Mouse (Mus musculus) retina, postnatal 7 days (tissue): ENCODE measurements around the gene Lrwd1.
A peak's percentile ranks its signal among the peaks of the same experiment; 100 is the strongest.
"Not testable (repeated sequence)": the region's sequence is repeated elsewhere in the genome, so short reads cannot be mapped to it uniquely, and the experiment has no call there.

Experiments
- DNase-seq: peaks from one replicate; pipeline ENCODE4 v3.0.0-alpha.2; 2012; ENCODE audit warnings: low read depth, low spot score

Lrwd1 gene

DNA sequence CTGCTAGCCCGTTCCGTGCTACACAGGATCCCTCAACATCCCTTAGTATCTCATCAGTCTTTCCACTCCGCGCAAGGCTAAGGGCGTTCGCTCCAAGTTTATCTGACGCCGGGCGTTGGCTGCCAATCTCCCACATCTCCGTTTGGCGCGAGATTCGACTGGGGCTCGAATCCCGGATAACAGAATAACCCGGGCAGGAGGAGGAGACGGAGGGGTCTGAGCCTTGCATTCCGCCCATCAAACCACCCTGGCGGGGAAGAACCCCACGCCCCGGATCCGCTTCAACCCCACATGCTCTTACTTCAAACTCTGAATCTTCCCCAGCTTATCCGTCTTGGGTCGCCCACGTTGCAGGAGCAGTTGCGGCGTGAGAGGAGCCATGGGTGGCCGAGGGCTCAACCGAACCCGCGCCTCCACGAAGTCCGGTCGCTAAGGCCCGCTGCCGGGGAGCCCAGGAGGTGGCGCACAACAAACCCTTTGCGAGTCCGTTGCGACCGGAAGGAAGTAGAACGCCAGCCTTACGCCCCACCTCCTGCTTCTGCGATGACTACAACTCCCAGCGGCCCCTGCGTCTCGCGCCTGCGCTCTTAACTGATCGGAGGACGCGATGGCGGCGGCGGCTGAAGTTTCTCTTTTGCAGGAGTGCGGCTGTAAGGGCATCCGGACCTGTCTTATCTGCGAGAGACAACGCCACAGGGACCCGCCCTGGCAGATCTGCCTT lies at the start of gene Lrwd1, which contains the start of gene Alkbh4:
Gene Lrwd1 (minus strand): TSS at position 504 of the 721 bp plus-strand sequence.
Gene Alkbh4 (plus strand): TSS at position 576 of the 721 bp plus-strand sequence.
- peak; percentile 90 for DNase-seq

DNA sequence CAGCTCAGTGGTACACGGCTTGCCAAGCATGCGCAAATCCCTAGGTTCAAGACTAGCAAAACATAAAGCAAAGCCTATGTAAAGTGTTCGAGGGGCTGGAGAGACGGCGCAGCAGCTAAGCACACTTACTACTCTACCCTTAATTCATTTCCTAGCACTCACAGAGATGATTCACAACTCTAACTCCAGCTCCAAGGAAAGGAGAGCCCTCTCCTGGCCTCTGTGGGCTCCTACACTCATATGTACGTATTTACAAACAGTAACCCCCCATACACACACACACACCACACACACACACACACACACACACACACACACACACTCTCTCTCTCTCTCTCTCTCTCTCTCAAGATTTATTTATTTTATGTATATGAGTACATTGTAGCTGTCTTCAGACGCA lies 47.9 kb upstream of the Lrwd1 start:
- DNase-seq: no peak

DNA sequence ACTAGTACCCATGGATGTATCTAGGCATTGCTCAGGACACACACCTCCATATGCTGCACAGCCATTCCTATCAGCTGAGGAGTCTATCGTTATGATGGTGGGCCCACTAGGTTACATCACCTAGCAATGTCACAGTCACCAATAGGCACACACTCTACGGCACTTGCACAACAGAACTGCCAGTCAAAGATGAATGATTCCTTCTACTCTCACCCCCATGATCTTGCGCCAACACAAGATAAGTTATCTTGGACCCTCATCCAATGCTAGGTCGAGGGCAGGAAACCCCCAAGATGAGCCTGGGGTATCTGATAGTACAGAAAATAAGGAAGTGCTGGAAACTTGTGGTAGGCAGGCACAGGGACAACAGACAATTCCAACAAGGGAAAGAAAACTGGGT lies 47.0 kb upstream of the Lrwd1 start:
- no peak for DNase-seq

DNA sequence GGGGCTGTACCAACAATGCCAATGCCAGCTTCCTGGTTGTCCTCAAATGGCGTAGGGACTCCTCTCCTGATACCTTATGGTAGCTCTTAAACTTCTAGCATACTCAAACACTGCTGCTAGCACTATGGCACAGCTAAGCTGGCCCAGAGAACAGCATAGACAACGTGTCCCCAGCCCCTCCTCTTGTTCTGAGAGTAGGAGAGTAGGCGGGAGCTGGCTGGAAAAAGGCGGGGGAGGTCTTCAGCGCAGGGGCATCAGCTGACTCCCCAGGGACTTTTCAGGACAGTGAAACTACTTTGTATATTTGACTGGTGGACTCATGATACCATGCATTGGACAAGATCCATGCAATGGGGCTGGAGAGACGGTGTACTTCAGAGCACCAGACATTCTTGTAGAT lies 46.2 kb upstream of the Lrwd1 start:
- no peak for DNase-seq

DNA sequence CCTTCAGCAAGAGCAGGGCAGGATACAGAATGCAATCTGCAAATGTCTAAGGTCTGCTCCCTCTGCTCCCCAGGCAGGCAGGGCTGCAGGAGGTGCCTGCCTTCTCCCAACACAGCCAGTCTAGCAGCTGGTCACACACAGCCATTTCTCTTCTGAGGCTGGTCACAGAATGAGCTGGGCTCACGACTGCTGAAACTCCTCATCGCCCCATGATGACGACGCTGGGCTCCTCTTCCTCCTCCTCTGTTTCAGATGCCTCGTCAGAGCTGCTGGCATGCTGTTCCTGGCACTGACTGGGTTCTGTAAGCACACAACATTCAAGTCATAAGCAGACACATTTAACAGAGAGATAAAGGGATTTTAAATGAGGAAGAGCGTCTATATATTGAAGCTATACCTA lies 45.3 kb upstream of the Lrwd1 start:
- no peak for DNase-seq

DNA sequence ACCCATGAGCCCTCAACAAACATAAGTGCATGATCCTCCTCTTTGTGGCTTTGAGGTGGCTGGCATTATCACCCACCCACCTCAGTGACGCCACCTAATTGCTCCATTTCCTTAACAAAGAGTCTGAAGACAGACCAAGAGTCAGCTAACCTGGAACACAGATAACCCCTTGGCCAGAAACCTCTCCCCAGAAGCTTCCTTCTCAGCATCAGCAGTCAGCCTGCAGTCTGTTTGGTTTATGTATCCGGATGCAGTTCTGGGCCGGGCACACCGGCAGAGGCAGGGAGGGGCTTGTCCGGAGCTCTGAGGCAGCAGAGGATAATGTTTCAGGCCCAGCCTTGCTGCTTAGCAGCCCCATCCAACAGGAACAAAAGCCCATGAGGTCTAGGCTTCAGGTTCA lies 43.7 kb upstream of the Lrwd1 start:
- no peak for DNase-seq

DNA sequence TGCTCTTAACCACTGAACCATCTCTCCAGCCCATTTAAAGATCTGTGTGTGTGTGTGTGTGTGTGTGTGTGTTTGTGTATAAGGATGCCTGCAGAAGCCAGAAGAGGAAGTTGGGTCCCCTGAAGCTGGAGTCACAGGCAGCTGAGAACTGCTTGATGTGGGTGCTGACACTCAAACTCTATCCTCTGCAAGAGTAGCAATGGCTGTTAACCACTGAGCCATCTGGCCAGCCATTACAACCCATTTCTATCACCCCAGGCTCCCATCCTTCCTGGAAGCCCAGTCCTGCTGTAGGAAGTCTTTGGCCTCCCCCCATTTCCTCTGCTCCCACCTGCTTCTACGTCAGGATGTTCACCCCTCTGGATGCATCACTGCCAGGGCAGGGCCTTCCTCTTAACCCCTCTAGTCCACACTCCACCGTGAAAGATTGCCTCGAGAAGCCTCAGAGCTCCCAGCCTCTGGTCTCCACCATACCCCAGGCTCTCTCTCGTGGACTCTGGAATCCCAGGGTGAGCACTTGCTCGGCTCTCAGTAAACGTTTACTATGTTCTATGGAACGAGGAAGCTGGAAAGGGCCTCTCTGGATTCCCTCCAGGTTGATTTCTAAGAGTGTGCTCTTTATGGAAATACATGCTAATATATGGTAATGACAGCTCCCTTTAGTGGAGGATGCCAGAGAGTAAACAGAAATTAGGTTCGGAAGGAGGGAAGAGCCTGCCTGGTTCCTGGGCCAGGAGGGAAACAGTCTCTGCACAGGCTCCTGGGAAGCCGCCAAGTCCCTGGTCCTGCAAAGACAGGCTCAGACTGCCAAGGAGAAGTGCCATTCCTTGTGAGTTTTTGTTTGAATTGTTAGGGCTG lies 38.0 kb upstream of the Lrwd1 start:
- DNase-seq: no peak

DNA sequence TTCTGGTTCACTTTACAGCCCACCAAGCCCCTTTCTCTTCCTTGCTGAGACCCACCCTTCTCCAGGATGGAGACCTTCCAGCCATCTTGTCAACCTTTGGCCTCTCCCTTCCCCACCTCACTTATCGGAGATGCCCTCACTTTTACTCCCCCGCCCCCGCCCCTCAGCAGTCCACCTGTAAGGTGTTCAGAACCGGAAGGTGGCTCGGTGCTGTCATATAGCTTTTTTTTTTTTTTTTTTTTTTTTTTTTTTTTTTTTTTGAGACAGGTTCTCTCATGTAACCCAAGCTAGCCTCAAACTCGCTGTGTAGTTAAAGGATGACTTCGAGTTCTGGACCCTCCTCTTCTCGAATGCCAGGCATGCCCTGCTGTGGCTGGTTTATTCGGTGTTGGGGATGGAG lies 37.1 kb upstream of the Lrwd1 start:
- no peak for DNase-seq

DNA sequence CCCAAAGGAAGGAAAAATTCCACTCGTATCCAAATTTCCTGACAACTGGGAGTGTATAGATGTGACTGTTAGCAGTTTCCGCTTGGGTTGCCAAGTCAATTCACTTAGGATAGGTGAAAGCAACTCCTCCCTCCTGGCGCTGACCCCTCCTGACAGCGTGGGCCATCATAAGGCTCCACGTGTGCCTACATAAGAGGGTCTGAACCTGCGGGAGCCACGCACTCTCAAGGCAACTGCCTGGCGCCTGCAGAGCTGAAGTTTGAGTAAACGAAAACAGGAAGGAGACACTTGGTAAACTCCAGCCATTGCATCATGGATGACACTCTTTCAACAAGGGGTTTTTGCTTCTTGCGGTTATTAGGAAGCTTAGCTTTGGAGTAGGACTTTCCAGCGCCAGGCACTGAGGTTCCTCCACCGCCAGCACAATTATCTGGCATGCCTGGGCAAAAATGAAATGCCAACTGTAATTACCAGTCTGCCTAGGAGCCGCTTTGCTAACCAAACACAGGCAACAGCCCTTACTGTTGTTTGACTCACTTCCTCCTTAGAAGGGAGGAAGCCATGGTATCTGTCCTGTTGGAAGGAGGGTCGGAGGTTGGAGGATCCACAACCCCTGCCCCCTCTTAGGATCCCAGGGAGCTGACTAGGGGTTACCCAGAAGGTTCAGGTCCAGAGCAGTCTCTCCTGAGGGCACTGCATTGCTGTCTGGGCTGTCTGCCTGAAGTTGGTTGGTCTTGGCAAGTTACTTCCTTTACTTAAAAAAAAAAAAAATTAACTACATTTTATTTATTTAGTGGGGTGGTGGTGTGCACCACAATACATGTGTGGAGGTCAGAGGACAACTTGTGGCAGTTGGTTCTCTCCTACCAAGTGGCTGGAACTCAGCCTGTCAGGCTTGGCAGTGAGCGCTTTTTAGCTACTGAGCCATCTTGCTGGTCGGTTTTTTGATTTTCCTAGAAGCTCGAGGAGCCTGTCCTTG lies 35.8 kb upstream of the Lrwd1 start:
- DNase-seq: no peak

DNA sequence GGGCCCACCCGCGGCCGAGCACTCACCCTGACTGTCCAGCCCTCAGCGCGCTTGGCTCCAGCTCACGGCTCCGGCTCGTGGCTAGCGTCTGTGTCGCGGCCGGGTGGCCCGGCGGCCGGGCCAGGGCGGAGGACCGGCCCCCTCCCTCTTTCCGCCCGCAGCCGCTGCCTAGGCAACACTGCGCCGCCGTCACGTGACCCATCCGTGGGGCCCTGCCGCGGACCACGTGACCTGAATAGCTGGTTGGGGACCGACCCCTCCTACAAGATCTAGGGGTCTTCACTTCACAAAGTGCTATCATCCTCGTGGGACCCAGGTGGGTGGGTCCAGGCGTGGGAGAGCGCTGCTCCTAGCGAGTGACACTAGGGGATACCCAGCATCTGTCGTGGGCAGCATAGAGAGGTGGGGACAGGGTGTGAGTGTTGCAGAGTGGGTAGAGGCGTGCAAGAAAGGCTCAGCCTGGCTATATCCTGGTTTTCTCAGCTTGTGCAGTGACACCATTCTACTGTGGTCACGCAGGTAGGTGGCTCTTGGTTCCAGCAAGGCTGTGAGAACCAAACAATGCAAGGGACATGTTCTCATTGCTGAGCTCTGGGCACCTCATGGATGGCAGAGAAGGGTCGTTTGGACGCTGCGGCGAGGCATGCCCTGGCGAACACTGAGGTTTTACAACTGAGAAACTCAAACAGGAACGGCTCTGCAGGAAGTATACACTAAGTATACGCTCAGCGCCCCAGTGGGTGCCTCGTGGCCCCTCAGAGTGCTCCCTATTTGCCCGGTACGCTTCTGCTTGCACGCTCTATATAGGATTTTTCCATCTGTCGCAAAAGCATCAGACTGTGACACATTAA lies 34.9 kb upstream of the Lrwd1 start, which contains the start of gene Orai2:
Gene Orai2 (minus strand): TSS at position 202 of the 851 bp plus-strand sequence.
- DNase-seq: peak; percentile 49

DNA sequence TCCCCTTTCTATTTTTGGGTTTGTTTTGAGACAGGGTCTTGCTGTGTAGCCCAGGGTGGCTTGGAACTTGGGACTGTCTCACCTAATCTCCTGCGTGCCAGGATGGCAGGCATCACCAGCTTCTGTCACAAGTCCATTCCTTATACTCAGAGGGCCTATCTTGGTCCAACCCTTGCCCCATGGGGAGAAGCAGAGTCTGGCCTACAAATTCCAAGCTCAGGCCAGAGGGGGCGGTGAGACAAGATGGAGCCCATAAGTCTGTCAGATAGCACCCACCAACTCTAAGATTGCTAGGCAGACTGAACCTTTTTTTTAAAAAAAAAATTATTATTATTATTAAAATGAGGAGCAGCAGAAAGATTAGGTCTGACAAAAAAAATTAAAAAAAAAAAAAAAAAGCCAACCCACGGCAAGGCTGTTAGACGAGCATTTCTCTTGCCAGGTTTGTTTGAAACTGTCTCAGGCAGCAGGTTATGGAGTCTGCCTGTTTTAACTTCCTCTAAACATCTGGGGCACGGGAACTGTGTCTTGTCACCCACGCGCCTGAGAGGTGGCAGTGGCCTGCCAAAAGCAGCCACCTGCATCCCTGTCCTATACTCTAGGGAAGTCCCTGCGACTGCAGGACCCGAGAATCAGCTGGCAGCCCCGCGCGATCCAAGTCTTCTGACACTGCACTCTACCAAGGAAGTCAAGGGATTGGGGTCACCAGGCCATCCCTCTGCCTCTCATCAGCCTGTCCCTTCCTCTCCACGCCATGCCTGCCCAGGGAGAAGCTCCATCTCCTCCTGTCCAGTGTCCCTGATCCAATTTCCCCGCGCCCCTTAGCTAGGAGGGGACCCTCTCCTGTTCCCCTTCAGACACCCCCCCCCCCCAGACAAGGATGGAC lies 34.0 kb upstream of the Lrwd1 start:
- peak; percentile 20 for DNase-seq

DNA sequence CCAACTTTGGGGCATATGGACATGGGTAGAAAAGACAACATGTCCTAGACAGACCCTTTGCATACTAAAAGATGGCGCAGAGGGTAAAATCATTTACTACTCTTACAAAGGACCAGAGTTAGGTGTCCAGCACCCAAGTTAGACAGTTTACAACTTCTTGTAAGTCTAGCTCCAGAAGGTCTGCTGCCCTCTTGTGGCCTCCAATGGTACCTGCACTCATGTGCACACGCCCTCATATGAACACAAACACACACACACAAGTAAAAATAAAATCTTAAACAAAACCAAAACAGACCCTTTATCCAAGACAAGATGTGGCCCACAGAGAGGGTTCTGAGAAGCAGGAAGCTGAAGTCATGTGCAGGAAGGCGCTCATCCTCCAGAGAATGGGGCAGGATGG lies 32.2 kb upstream of the Lrwd1 start:
- DNase-seq: no peak

DNA sequence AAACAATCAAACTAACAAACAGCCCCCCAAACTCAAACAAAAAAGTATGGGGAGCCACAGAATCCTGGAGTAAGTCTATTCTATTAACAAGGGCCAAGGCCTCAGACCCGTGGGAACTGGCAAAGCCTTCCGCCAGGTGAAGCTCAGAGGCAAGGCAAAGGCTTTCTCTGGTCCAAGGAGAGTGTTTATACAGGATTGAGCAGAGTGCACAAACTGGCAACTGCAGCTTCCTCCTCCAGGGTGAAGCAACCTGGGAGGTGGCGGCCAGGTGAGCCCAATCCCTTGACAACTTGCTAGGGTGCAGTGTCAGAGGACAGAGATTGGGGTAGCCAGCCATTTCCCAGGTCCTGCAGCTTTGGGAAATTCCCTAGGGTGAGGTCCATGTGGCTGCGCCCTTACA lies 31.4 kb upstream of the Lrwd1 start:
- no peak for DNase-seq

DNA sequence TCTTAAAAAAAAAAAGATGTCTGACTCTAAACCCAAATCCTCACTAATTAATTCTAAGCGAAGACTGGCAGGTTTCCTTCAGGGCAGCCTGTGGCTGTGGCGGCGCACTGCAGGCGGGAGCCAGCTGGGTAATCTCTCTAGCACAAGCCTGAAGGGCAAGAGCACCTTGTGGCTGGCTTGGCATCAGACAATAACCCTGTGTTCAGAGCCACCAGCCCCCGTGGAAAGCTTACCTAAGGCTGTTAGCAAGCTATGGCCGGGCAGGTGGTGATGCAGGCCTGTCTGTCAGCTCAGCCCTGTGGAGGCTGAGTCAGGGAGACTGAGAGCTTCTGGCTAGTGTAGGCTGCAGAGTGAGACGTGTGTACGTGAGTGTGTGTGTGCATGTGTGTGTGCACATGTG lies 29.4 kb upstream of the Lrwd1 start:
- DNase-seq: no peak

DNA sequence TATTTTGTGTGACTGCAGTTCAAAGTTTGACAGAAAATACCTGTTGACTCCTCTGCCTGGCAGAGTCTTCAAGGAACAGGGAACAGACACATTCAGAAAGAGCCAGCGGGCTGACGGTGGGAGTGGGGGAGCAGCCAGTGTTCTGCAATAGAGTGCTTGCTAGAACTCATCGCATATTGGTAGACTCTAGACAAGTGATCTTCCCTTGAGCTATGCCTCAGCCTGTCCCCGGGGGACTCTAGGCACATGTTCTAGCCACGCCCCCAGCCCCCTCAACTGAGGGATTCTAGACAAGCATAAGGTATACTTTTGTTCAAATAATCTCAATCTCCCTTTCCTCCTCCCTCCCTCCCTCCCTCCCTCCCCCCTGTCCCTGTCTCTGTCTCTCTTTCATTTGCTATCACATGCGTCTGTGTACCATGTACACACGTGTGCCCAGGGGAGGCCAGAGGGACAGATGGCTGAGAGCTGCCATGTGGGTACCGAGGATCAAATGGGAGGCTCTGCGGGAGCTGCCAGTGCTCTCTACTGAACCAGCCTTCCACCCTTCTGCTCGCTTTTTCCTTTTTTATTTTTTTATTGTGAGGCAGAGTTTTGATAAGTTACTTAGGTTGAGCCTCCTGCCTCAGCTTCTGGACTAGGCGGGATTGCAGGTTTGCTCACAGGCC lies 28.1 kb upstream of the Lrwd1 start:
- no peak for DNase-seq

DNA sequence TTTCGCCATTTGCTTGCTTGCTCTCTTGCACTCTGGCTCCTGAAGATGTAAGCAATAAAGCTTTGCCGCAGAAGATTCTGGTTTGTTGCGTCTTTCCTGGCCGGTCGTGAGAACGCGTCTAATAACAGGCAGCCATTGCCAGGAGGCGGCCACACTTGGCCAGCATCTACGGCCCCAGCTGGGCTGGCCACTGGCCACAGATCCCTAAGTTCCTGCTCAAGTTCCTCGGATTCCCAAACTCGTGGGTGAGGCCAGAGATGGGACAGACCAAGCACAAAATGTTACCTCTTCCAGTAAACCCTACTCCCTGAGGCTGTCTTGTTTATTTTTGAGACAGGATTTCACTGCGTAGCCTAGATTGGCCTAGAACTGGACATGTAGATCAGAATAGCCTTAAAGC lies 24.2 kb upstream of the Lrwd1 start:
- not testable (repeated sequence) for DNase-seq

DNA sequence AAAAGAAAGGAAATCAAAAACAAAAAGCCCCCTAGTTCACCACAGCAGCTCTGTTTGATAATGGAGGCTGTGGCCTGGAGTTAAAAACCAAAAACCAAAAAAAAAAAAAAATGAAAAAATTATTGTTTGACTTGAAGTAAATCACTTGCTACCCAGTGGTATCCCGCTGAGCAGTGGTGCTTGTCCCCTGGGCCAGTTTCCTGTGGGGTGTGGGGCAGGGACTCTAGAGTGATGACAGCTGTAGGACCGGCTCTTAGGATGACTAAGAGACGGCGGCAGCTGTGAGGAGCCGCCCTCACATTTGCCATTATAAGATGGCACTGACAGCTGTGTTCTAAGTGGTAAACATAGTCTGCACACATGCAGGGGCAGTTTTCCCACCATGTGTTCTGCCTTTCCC lies 19.5 kb upstream of the Lrwd1 start:
- DNase-seq: no peak

DNA sequence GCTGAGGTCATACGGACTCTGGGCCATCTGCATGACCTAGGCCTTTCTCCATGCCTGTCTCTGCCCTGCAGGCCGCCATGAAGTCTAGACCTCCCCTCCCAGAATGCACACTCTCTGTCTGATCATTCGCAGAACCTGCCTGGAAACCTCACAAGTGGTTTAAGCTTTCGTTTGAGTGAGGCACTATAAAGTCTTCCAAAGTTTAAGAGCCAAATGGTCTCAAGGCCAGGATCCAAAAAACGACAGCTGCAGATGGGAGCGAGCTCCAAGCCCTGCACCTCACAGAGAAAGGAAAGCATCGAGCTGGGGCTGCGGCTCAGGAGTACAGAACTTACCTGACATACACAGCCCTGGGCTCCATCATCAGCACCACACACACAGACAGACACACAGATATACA lies 16.5 kb upstream of the Lrwd1 start:
- no peak for DNase-seq

DNA sequence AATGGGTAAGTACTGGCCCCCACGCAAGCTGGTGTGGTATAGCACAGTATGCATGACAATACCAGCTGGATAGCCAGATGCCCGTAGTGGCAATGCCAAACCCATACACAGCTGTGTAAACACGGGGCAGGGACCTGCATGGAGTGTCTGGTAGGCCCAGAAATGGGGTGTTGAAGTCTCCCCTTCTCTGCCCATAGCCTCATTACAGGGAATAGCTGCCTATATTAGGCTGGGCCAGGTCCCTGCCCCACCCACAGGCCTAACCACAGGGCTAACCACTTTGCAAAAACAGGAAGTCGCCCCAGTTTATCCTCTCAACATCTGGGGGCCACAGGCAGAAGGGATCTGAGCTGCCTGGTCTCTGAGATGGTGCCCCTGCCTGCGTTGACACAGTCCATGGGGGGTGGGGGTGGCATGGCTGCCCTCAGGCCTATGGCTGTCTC lies 13.3 kb upstream of the Lrwd1 start:
- DNase-seq: not testable (repeated sequence)
